Mouse (Mus musculus) spleen, postnatal 10 days (tissue): Measurements from ENCODE around the gene Ppp1r10.
A peak's percentile ranks its signal among the peaks of the same experiment; 100 is the strongest.

Experiments used
- DNase-seq, 2 experiments: peaks; one replicate each; pipeline ENCODE4 v3.0.0; 2021 to 2022; ENCODE audit warnings: low spot score in 2 of 2

Gene Ppp1r10

GRCm38 (mm10) chr17:35900636-35901035 is 15.6 kb upstream of the Ppp1r10 start:
- DNase-seq, result no peak

- no peak for DNase-seq
These were observed 12.8 kb upstream of the Ppp1r10 start for GRCm38 (mm10) chr17:35903343-35903991.

- DNase-seq, result no peak
These were observed 12.3 kb upstream of the Ppp1r10 start for GRCm38 (mm10) chr17:35903992-35904355.

GRCm38 (mm10) chr17:35905587-35905986 is 10.6 kb upstream of the Ppp1r10 start:
- no peak for DNase-seq

GRCm38 (mm10) chr17:35907609-35908008 is 8.6 kb upstream of the Ppp1r10 start:
- DNase-seq, result no peak

GRCm38 (mm10) chr17:35909186-35909918 is 6.9 kb upstream of the Ppp1r10 start:
- no peak for DNase-seq

- DNase-seq, result peak; percentile 94 to 99
These were observed 6.3 kb upstream of the Ppp1r10 start, which contains the start of gene Atat1 for GRCm38 (mm10) chr17:35909919-35910369. TSS of gene Atat1 (minus strand) at chr17:35910075.

- DNase-seq, result no peak
These were observed 1.3 kb upstream of the Ppp1r10 start for GRCm38 (mm10) chr17:35914975-35915374.

- DNase-seq, result no peak
These were observed 517 bp upstream of the Ppp1r10 start for GRCm38 (mm10) chr17:35915538-35916296.

GRCm38 (mm10) chr17:35917143-35917462 is 869 bp downstream of the Ppp1r10 start:
- DNase-seq, result peak in 1 of 2 experiments; percentile 54

- DNase-seq, result peak; percentile 51 to 65
These were observed 1.4 kb downstream of the Ppp1r10 start for GRCm38 (mm10) chr17:35917463-35918251.

GRCm38 (mm10) chr17:35918276-35919059 is 2.2 kb downstream of the Ppp1r10 start:
- peak; percentile 58 to 61 for DNase-seq

- peak; percentile 90 to 98 for DNase-seq
These were observed 3.0 kb downstream of the Ppp1r10 start for GRCm38 (mm10) chr17:35919060-35919715.

- peak; percentile 48 to 82 for DNase-seq
These were observed 3.6 kb downstream of the Ppp1r10 start for GRCm38 (mm10) chr17:35919864-35920301.

- DNase-seq, result no peak
These were observed 4.2 kb downstream of the Ppp1r10 start for GRCm38 (mm10) chr17:35920384-35920783.

GRCm38 (mm10) chr17:35920862-35921562 is 4.8 kb downstream of the Ppp1r10 start:
- no peak for DNase-seq

- DNase-seq, result no peak
These were observed 5.5 kb downstream of the Ppp1r10 start for GRCm38 (mm10) chr17:35921710-35922109.

GRCm38 (mm10) chr17:35922566-35922965 is 6.3 kb downstream of the Ppp1r10 start:
- no peak for DNase-seq

GRCm38 (mm10) chr17:35923281-35923680 is 7.0 kb downstream of the Ppp1r10 start:
- DNase-seq, result no peak

GRCm38 (mm10) chr17:35927471-35927870 is 11.2 kb downstream of the Ppp1r10 start:
- peak in 1 of 2 experiments; percentile 3 for DNase-seq
